Mouse (Mus musculus) heart, postnatal 36 days (tissue): ENCODE data around the gene Grk1. TPM values are rescaled to one million over a fixed set of nuclear protein-coding genes. Genes with fewer than 3 reads are reported as not detected.

Source experiments
- DNase-seq, 2 experiments: peaks; one replicate each; pipeline ENCODE4 v3.0.0; 2021 to 2022
- intact Hi-C: fragments of 180-260 bp; cut with DNase I; formaldehyde crosslinking; loops from one replicate; pipeline ENCODE4 v1.15.1; 2025
- total RNA-seq, 2 experiments: library from RNA; stranded (reverse); gene quantifications; 2 replicates each; pipeline ENCODE4 v1.2.3; 2021

Gene Grk1
- total RNA-seq, 2 experiments from 2014 or later, result not detected

GRCm38 (mm10) chr8:13420970-13421369 lies 16.1 kb downstream of the Grk1 start:
- intact Hi-C loops, result loop anchor here (10.0 kb wide), 1 partner anchor 516 kb away; no protein-coding TSS in a partner anchor
- no peak for DNase-seq

GRCm38 (mm10) chr8:13427351-13427750 lies 22.5 kb downstream of the Grk1 start:
- intact Hi-C loops, result loop anchor here (10.0 kb wide), 1 partner anchor 523 kb away; no protein-coding TSS in a partner anchor
- DNase-seq, result no peak

GRCm38 (mm10) chr8:13428156-13428555 lies 23.3 kb downstream of the Grk1 start:
- intact Hi-C loops, result loop anchor here (10.0 kb wide), 1 partner anchor 523 kb away; no protein-coding TSS in a partner anchor
- DNase-seq, result no peak

- no peak for DNase-seq
Measured at GRCm38 (mm10) chr8:13430412-13430811, 25.5 kb downstream of the Grk1 start.

GRCm38 (mm10) chr8:13430866-13431265 lies 26.0 kb downstream of the Grk1 start:
- DNase-seq, result no peak
- intact Hi-C loops, result no loop called here

More at GRCm38 (mm10) chr8:13430412-13430811, 25.5 kb downstream of the Grk1 start:
- intact Hi-C loops, result no loop called here

GRCm38 (mm10) chr8:13433130-13433529 lies 28.2 kb downstream of the Grk1 start:
- no peak for DNase-seq
- intact Hi-C loops, result no loop called here

- intact Hi-C loops, result loop anchor here (2.0 kb wide), 1 partner anchor 22 kb away; no protein-coding TSS in a partner anchor
- no peak for DNase-seq
Measured at GRCm38 (mm10) chr8:13434889-13435288, 30.0 kb downstream of the Grk1 start, which contains the start of gene Tmem255b. Gene Tmem255b, plus strand, starts transcription at chr8:13435189.

GRCm38 (mm10) chr8:13436052-13436451 lies 31.2 kb downstream of the Grk1 start:
- intact Hi-C loops, result loop anchor here (2.0 kb wide), 1 partner anchor 19 kb away; no protein-coding TSS in a partner anchor
- no peak for DNase-seq

- DNase-seq, result no peak
- intact Hi-C loops, result loop anchor here (2.0 kb wide), 1 partner anchor 17 kb away; no protein-coding TSS in a partner anchor
Measured at GRCm38 (mm10) chr8:13437531-13437930, 32.6 kb downstream of the Grk1 start.

- no peak for DNase-seq
- intact Hi-C loops, result no loop called here
Measured at GRCm38 (mm10) chr8:13442152-13442551, 37.3 kb downstream of the Grk1 start.

GRCm38 (mm10) chr8:13446456-13446855 lies 41.6 kb downstream of the Grk1 start:
- DNase-seq, result no peak
- intact Hi-C loops, result no loop called here

- DNase-seq, result no peak
Measured at GRCm38 (mm10) chr8:13448145-13448544, 43.3 kb downstream of the Grk1 start.

GRCm38 (mm10) chr8:13451747-13452277 lies 46.9 kb downstream of the Grk1 start:
- no peak for DNase-seq
- intact Hi-C loops, result no loop called here

More at GRCm38 (mm10) chr8:13448145-13448544, 43.3 kb downstream of the Grk1 start:
- intact Hi-C loops, result no loop called here

- no peak for DNase-seq
- intact Hi-C loops, result loop anchor here (2.0 to 5.0 kb wide), 3 partner anchors 18 to 298 kb away; no protein-coding TSS in a partner anchor
Measured at GRCm38 (mm10) chr8:13454341-13455113, 49.6 kb downstream of the Grk1 start.

GRCm38 (mm10) chr8:13455295-13455694 lies 50.4 kb downstream of the Grk1 start:
- intact Hi-C loops, result loop anchor here (2.0 to 5.0 kb wide), 3 partner anchors 18 to 297 kb away; no protein-coding TSS in a partner anchor
- peak; percentile 68 to 74 for DNase-seq

- DNase-seq, result no peak
Measured at GRCm38 (mm10) chr8:13459431-13459830, 54.5 kb downstream of the Grk1 start.

GRCm38 (mm10) chr8:13461085-13461765 lies 56.3 kb downstream of the Grk1 start:
- intact Hi-C loops, result no loop called here
- peak in 1 of 2 experiments; percentile 19 for DNase-seq

More at GRCm38 (mm10) chr8:13459431-13459830, 54.5 kb downstream of the Grk1 start:
- intact Hi-C loops, result loop anchor here (5.0 kb wide), 1 partner anchor 293 kb away; no protein-coding TSS in a partner anchor

- DNase-seq, result peak; percentile 77 to 86
- intact Hi-C loops, result loop anchor here (1.0 kb wide), 1 partner anchor 49 kb away; no protein-coding TSS in a partner anchor
Measured at GRCm38 (mm10) chr8:13461843-13462242, 57.0 kb downstream of the Grk1 start.

GRCm38 (mm10) chr8:13462392-13462791 lies 57.5 kb downstream of the Grk1 start:
- DNase-seq, result peak; percentile 55 to 68
- intact Hi-C loops, result loop anchor here (1.0 kb wide), 1 partner anchor 49 kb away; no protein-coding TSS in a partner anchor

GRCm38 (mm10) chr8:13465324-13465723 lies 60.4 kb downstream of the Grk1 start:
- DNase-seq, result no peak

More at GRCm38 (mm10) chr8:13465324-13465723, 60.4 kb downstream of the Grk1 start:
- intact Hi-C loops, result no loop called here
